Mouse (Mus musculus) activated CD4-positive, CD25-positive, alpha-beta regulatory T cell, adult 9 weeks (primary cell): ENCODE results near the gene Gje1. TPM values are rescaled to one million over a fixed set of nuclear protein-coding genes. Genes with fewer than 3 reads are reported as not detected.

Experiments
- polyA plus RNA-seq: library from polyadenylated mRNA; unstranded; fragments of 100-300 nt; shearing (Covaris generic); gene quantifications from one replicate; pipeline ENCODE4 v1.2.1, GENCODE M21; 2017

The Gje1 gene
- polyA plus RNA-seq: not detected

GRCm38 (mm10) chr10:14718114-14718513, at the start of gene Gje1:
Gene Gje1 (minus strand): TSS chr10:14718214.

GRCm38 (mm10) chr10:14705072-14706066, 12.6 kb downstream of the Gje1 start, which contains the start of the genes Vta1 and Nmbr:
Gene Vta1 (minus strand): TSS chr10:14705560.
Gene Nmbr (plus strand): TSS chr10:14705591.

Other genes with a start within 250 kb of the Gje1 start
- not detected for gene Adgrg6, start 172.6 kb downstream of the Gje1 start, polyA plus RNA-seq
- gene Vta1, start 12.7 kb downstream of the Gje1 start, polyA plus RNA-seq: 111 TPM
- gene Nmbr, start 12.6 kb downstream of the Gje1 start, polyA plus RNA-seq: not detected